Mouse (Mus musculus) bone marrow macrophage, adult 2 months (primary cell): ENCODE measurements around the gene Sned1.

Experiments
- CTCF ChIP-seq: IDR thresholded peaks from 2 replicates; pipeline ENCODE4 v1.5.1; 2012; ENCODE audit warnings: low read depth, mild to moderate bottlenecking, low read length, moderate library complexity
- POLR2A ChIP-seq: IDR thresholded peaks from 2 replicates; pipeline ENCODE4 v1.6.1; 2012; ENCODE audit warnings: mild to moderate bottlenecking, low read depth, low read length, borderline replicate concordance

DNA sequence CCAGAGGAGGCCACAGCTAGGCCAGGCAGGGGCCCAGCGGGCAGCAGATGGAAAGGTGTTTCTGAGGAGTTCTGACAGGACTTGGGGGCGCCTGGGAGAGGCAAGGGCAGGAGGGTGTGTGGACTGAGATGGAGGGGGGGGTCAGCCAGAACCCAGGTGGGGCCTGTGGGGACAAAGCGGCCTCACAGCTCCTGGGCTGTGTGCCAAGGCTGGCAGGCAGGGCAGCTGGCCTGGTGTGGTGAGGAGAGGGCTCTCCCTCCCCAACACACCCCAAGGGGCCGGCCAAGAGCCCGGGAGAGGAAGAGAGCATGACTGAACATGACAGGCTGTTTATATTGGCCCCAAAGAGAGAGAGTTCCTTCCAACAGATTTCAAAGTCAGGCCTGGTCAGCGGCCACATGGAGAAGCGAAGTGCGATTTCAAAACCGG, 25.4 kb upstream of the Sned1 start:
- TF ChIP-seq CTCF (no peak), POLR2A (no peak)
